Mouse (Mus musculus): ENCODE measurements around the gene Brinp1. TPM values are rescaled to one million over a fixed set of nuclear protein-coding genes. Genes with fewer than 3 reads are reported as not detected.

Brinp1 gene
- total and polyA plus RNA-seq, 3 experiments = not detected

DNA sequence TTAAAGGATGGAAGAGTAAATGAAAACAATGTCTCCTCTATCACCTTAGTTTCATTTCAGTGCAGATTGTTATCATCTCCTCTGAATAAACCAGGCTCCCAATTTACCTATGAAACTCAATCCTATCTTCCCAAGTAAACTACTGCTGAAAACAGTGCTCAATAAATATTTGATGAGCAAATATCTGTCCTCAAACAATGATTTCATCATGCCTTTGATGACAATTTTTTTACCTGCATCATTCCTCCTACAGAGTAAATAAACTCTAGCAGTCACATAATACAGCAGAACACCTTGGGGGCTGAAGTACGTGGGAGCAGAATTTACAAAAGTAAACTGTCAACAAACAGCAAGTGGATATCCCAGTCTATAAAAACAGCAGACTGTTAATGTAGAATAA, 31.3 kb downstream of the Brinp1 start:
- Histone ChIP-seq H3K36me3 (replicated peaks in 1 of 2; ENCODE audit: control insufficient read depth in 1 of 2, insufficient read depth in 1 of 2, low read length in 1 of 2) (no peaks in the 10 kb centered on the region), H3K27ac (ENCODE audit: insufficient read depth, low read depth) (no peak overlapping the region), H3K4me3 (replicated peaks in 1 of 3; ENCODE audit: low read depth in 2 of 3, low read length in 2 of 3, poor library complexity in 1 of 3) (no peak overlapping the region), H3K9me3 (replicated peaks; ENCODE audit: low read length) (peaks cover 37% of the 10 kb centered on the region), H3K4me1 (ENCODE audit: control insufficient read depth in 1 of 2, insufficient read depth in 2 of 2) (no peaks in the 10 kb centered on the region), H3K4me2 (ENCODE audit: insufficient read depth, low read depth, poor library complexity, severe bottlenecking) (no peak overlapping the region), H3K9ac (ENCODE audit: insufficient read depth, low read depth) (no peak overlapping the region), H3K79me2 (replicated peaks; ENCODE audit: control insufficient read depth, extremely low read depth, insufficient read depth, poor library complexity, severe bottlenecking) (no peaks in the 10 kb centered on the region), H3K27me3 (replicated peaks) (no peaks in the 10 kb centered on the region)
- in situ Hi-C loops (cut with MboI; ENCODE audit: low pct_ligation_motif_present, low pct_unique_long_range_greater_than_20kb, low sequenced_read_pairs) = no loop called here
- no peak for DNase-seq (ENCODE audit: extremely low read depth)
- TF ChIP-seq MAFK (IDR thresholded peaks at IDR 0.05; ENCODE audit: insufficient replicate concordance, low read length) = no peak
- no peak for TF ChIP-seq BHLHE40 (IDR thresholded peaks at IDR 0.05; ENCODE audit: low read depth, low read length)
- no peak for TF ChIP-seq TCF12 (IDR thresholded peaks at IDR 0.05; ENCODE audit: low read depth, low read length)
- TF ChIP-seq CTCF (conservative IDR thresholded peaks at IDR 0.05 in 1 of 2, IDR thresholded peaks at IDR 0.05 in 1 of 2; ENCODE audit: low read depth in 2 of 2, low read length in 2 of 2) = no peak
- TF ChIP-seq EP300 (IDR thresholded peaks at IDR 0.05; ENCODE audit: low read length) = no peak
- TF ChIP-seq PAX5 (IDR thresholded peaks at IDR 0.05; ENCODE audit: low read length) = no peak
- no peak for TF ChIP-seq UBTF (IDR thresholded peaks at IDR 0.05; ENCODE audit: low read depth, low read length)
- no peak for TF ChIP-seq RCOR1 (conservative IDR thresholded peaks at IDR 0.05; ENCODE audit: low read depth, low read length)
- no peak for TF ChIP-seq JUND (conservative IDR thresholded peaks at IDR 0.05; ENCODE audit: low read depth, low read length)
- no peak for TF ChIP-seq ELF1 (IDR thresholded peaks at IDR 0.05; ENCODE audit: low read depth, low read length)
- dilution Hi-C loops (cut with MboI; ENCODE audit: extremely low pct_ligation_motif_present, extremely low pct_unique_long_range_greater_than_20kb, low sequenced_read_pairs) = no loop called here

DNA sequence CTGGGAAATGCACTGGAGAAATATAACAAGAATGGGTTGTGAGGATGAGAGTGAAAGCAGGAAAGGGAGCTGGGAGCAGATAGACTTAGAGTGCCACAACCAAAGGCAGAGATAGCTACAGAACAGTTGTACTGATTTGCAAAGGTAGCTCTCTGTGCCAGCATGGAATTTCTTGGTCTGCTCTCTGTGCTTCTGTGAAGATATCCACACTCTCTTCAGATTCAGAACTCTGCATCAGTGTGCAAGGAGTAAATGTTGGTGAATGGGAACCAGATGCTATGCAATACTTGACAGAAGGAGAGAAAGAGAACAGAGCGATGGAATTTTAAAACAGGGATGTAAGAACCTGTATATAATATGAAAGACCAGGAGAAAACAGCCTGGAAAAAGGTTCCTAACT, 31.7 kb downstream of the Brinp1 start:
- Histone ChIP-seq H3K36me3 (replicated peaks in 1 of 2; ENCODE audit: control insufficient read depth in 1 of 2, insufficient read depth in 1 of 2, low read length in 1 of 2) (no peaks in the 10 kb centered on the region), H3K27ac (ENCODE audit: insufficient read depth, low read depth) (no peak overlapping the region), H3K4me1 (ENCODE audit: control insufficient read depth in 1 of 2, insufficient read depth in 2 of 2) (no peaks in the 10 kb centered on the region), H3K9ac (ENCODE audit: insufficient read depth, low read depth) (no peak overlapping the region), H3K9me3 (replicated peaks; ENCODE audit: low read length) (peaks cover 36% of the 10 kb centered on the region), H3K4me2 (ENCODE audit: insufficient read depth, low read depth, poor library complexity, severe bottlenecking) (no peak overlapping the region), H3K27me3 (replicated peaks) (no peaks in the 10 kb centered on the region), H3K4me3 (replicated peaks in 1 of 3; ENCODE audit: low read depth in 2 of 3, low read length in 2 of 3, poor library complexity in 1 of 3) (no peak overlapping the region), H3K79me2 (replicated peaks; ENCODE audit: control insufficient read depth, extremely low read depth, insufficient read depth, poor library complexity, severe bottlenecking) (no peaks in the 10 kb centered on the region)
- TF ChIP-seq GABPA (IDR thresholded peaks at IDR 0.05; ENCODE audit: insufficient replicate concordance, low read depth, low read length) = no peak
- in situ Hi-C loops (cut with MboI; ENCODE audit: low pct_ligation_motif_present, low pct_unique_long_range_greater_than_20kb, low sequenced_read_pairs) (no loop called here), dilution Hi-C loops (cut with MboI; ENCODE audit: extremely low pct_ligation_motif_present, extremely low pct_unique_long_range_greater_than_20kb, low sequenced_read_pairs) (no loop called here)
- no peak for DNase-seq (ENCODE audit: extremely low read depth)

DNA sequence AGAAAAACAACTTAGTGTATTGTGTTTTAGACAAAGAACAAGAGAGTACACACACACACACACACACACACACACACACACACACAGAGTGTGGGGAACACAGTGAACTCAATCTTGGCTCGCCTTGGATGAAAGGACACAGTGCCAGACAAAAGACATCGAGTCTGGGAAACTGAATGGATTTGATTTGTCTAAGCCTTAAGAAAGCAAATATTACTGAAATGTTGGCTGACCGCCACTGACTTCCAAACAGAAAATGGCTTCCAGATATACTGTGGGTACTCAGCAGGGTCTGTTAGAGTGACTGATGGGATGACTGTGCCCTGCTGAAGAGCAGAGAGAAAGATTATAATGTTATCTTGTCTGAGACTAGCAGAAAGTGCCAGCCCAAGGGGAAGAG, 34.1 kb downstream of the Brinp1 start:
- Histone ChIP-seq H3K36me3 (replicated peaks in 1 of 2; ENCODE audit: control insufficient read depth in 1 of 2, insufficient read depth in 1 of 2, low read length in 1 of 2) (no peaks in the 10 kb centered on the region), H3K4me1 (ENCODE audit: control insufficient read depth in 1 of 2, insufficient read depth in 2 of 2) (no peaks in the 10 kb centered on the region), H3K79me2 (replicated peaks; ENCODE audit: control insufficient read depth, extremely low read depth, insufficient read depth, poor library complexity, severe bottlenecking) (no peaks in the 10 kb centered on the region), H3K4me2 (ENCODE audit: insufficient read depth, low read depth, poor library complexity, severe bottlenecking) (no peak overlapping the region), H3K4me3 (replicated peaks in 1 of 3; ENCODE audit: low read depth in 2 of 3, low read length in 2 of 3, poor library complexity in 1 of 3) (no peak overlapping the region), H3K27ac (ENCODE audit: insufficient read depth, low read depth) (no peak overlapping the region), H3K27me3 (replicated peaks) (no peaks in the 10 kb centered on the region), H3K9me3 (replicated peaks; ENCODE audit: low read length) (peaks cover 38% of the 10 kb centered on the region), H3K9ac (ENCODE audit: insufficient read depth, low read depth) (no peak overlapping the region)
- no peak for DNase-seq (ENCODE audit: extremely low read depth)
- TF ChIP-seq IRF4 (IDR thresholded peaks at IDR 0.05; ENCODE audit: low read depth, low read length) = no peak
- TF ChIP-seq JUN (IDR thresholded peaks at IDR 0.05; ENCODE audit: insufficient read depth, low read depth, low read length) = no peak
- TF ChIP-seq SMC3 (IDR thresholded peaks at IDR 0.05; ENCODE audit: low read depth, low read length) = no peak
- TF ChIP-seq RAD21 (IDR thresholded peaks at IDR 0.05; ENCODE audit: low read depth, low read length) = no peak
- no peak for TF ChIP-seq ETS1 (conservative IDR thresholded peaks at IDR 0.05; ENCODE audit: low read depth, low read length)
- no peak for TF ChIP-seq CTCF (conservative IDR thresholded peaks at IDR 0.05 in 1 of 2, IDR thresholded peaks at IDR 0.05 in 1 of 2; ENCODE audit: low read depth in 2 of 2, low read length in 2 of 2)
- TF ChIP-seq TCF12 (IDR thresholded peaks at IDR 0.05; ENCODE audit: low read depth, low read length) = no peak
- no peak for TF ChIP-seq PAX5 (IDR thresholded peaks at IDR 0.05; ENCODE audit: low read length)
- TF ChIP-seq HCFC1 (IDR thresholded peaks at IDR 0.05; ENCODE audit: low read depth, low read length) = no peak
- TF ChIP-seq GABPA (IDR thresholded peaks at IDR 0.05; ENCODE audit: insufficient replicate concordance, low read depth, low read length) = no peak
- TF ChIP-seq ZKSCAN1 (IDR thresholded peaks at IDR 0.05; ENCODE audit: borderline replicate concordance, low read depth, low read length) = no peak
- no peak for TF ChIP-seq ZNF384 (IDR thresholded peaks at IDR 0.05; ENCODE audit: low read depth, low read length)
- no peak for TF ChIP-seq TBP (conservative IDR thresholded peaks at IDR 0.05; ENCODE audit: low read depth, low read length)
- TF ChIP-seq ZC3H11A (IDR thresholded peaks at IDR 0.05; ENCODE audit: low read depth, low read length) = no peak
- no peak for TF ChIP-seq MAFK (IDR thresholded peaks at IDR 0.05; ENCODE audit: insufficient replicate concordance, low read length)
- no peak for TF ChIP-seq MXI1 (IDR thresholded peaks at IDR 0.05; ENCODE audit: low read depth, low read length)
- in situ Hi-C loops (cut with MboI; ENCODE audit: low pct_ligation_motif_present, low pct_unique_long_range_greater_than_20kb, low sequenced_read_pairs) (no loop called here), dilution Hi-C loops (cut with MboI; ENCODE audit: extremely low pct_ligation_motif_present, extremely low pct_unique_long_range_greater_than_20kb, low sequenced_read_pairs) (no loop called here)

Data from CH12.LX (cell line).